Mouse (Mus musculus) thymus, adult 2 months (tissue): ENCODE data around the gene Rad51b.

Experiments used
- CTCF ChIP-seq: fragments of 200-500 bp; IDR thresholded peaks from 2 replicates; pipeline ENCODE4 v1.5.1; 2012; ENCODE audit warnings: mild to moderate bottlenecking, control low read depth, low read length, moderate library complexity, borderline replicate concordance; ENCODE audit not compliant: control insufficient read depth, poor library complexity, insufficient read depth; ENCODE audit errors: extremely low read depth
- POLR2A ChIP-seq: fragments of 200-500 bp; IDR thresholded peaks from 2 replicates; pipeline ENCODE4 v1.6.1; 2012; ENCODE audit warnings: mild to moderate bottlenecking, low read length, control low read depth, moderate library complexity; ENCODE audit not compliant: control insufficient read depth, poor library complexity, insufficient read depth; ENCODE audit errors: extremely low read depth

DNA sequence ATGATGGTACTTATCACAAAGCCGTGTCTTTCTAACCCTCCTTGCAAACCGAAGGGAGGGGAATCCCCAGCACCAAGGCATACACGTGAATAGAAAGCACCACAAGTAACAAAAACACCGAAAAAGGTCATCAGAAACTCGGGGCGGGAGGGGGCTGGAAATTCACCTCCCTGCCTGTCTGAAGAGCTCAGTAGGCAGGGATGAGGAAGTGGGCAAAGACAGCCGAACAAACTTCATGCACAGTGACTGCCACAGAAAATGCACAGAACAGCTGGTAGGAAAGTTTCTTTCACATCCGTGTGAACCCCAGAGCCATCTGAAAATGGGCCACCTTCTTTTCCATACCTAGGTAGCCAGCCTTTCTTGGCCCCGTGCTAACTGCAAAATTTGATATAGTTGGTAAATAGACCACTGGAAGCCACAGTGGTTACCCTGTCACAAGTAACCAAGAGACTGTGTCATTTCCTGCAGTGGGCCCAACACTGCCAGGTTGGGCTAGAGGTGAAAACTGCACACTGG lies 349.6 kb downstream of the Rad51b start:
- TF ChIP-seq CTCF (no peak), POLR2A (no peak)
